Mouse (Mus musculus): ENCODE data around the gene Hjurp.

The Hjurp gene

DNA sequence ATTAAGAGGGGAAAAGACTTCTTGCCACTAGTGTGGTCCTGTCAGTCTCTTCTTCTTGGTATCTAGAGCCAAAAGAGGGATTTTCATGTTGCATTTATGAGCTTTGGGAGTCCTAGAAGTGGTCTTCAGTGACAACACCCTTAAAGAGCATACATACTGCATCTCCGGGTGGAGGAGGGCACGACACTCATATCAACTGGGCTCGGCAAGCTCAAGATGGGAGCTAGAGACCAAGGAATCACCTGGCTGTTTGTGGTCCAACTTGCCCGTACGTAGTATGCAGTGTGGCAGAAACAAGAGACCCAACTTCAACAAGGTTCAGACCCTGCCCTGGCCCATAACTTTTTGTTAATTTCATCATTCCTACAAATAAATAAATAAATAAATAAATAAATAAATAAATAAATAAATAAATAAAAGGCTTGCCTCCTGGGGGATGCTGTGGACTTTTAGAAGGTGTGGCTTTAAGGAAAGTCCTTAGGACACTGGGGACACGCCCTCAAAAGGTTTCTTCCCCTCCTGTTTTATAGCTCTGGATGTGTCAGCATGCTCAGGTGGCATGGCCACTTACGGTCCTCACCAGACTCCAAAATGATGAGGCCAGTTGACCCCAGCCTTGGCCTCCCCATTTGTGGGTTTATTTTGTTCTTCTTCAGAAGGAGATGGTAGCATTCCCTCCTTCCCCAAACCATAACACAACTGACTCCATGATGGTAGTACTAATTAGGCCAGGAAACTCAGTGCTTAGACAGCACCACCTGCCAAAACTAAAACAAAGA, 20.2 kb upstream of the Hjurp start:
- no peak for DNase-seq (ENCODE audit: low spot score)

DNA sequence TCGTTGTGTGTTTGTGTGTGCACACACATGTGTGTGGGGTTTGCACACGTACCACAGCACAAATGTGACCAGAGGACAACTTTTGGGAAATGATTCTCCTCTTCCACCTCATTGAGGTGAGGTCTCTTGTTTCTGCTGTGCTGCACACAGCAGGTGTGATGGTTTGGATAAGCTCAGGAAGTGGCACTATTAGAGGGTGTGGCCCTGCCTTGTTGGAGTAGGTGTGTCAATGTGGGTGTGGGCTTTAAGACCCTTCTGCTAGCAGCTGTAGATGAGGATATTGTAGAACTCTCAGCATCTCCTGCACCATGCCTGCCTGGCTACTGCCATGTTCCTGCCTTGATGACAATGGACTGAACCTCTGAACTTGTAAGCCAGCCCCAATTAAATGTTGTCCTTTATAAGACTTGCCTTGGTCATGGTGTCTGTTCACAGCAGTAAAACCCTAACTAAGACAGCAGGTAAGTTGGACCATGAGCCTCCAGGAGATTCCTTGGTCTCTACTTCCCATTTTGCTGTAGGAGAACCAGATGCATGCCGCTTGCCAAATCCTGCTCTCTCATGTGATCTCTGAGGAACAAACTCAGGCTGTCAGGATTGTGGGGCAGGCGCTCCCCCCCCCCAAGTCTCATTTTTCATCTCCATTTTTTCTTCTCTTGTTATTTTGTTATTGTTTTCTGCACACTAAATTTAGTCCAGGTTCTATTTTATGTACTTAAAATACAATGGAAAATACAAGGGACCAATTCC, 18.9 kb upstream of the Hjurp start:
- no peak for DNase-seq (ENCODE audit: low spot score)

DNA sequence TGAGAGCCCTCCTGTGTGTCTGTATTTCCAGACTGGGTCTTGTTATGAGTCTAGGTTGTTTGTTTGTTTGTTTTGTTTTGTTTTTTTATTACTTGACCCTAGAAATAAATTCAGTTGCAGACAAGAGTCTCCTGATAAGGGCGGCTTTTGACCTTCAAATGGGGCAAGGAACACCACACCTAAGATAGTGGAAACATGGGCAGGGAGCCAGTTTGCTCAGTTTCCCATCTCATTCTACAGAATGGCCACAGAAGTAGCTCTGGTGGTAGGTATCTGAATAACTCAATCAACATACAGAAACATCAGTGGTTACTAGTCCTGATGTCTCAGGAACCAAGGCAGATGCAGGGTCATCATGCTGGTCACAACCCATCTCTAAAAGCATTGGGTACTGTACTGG, 17.2 kb upstream of the Hjurp start:
- DNase-seq (ENCODE audit: low spot score): no peak

DNA sequence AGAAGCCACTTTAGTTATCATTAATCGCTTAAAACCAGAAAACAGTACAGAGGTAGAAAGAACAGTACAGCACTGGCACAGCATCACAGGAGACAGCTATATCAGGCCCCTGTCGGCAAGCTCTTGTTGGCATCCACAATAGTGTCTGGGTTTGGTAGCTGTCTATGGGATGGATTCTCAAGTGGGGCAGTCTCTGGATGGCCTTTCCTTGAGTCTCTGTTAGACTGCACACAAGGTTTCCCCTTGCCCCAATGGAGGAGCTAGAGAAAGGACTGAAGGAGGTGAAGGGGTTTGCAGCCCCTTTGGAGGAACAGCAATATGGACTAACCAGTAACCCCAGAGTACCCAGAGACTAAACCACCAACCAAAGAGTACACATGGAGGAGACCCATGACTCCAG, 14.6 kb upstream of the Hjurp start:
- DNase-seq (ENCODE audit: low spot score): no peak

DNA sequence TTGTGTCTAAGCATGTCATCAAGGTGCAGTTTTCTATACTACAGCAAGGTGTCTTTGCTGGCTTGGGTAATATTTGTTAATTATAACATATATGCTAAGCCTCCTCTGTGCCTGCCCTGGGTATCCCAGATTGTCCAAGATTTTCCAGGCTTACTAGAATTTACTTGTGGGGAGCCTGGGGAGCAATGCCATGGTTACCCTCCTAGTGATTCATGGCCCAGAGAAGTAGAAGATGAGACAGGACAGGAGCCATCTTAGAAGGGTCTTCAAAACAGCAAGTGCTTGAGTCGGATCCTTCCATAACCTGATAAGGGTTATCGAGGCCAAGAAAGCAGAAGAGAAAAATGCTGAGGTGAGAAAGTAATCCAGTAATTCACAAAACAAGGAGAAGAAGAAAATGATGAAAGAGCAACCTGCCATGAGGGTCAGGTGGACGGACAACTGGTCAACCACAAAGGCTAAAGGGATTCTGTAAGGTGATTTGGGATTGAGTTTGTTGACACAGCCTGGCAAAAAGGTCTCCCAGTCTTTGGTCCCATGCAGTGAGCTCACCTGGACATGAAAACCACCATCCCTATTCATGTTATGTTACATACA, 14.1 kb upstream of the Hjurp start:
- no peak for DNase-seq (ENCODE audit: low spot score)

DNA sequence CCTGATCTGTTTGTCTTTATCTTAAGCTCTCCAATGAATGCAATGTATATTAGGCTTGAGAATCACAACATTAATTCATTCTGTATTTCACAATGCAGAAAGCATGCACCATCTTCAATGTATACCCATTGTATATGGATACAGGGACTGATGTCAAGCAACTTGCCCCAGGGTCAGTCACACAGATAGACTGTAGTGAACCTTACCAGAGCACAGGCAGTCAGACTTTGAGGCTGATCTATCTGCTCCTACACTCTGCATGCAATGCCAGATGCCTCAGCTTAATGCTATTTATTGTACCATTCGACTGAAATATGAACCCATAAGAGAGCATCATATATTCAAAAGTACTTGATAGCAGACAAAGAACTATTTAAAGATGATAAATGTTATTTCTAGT, 13.1 kb upstream of the Hjurp start:
- no peak for DNase-seq (ENCODE audit: low spot score)

DNA sequence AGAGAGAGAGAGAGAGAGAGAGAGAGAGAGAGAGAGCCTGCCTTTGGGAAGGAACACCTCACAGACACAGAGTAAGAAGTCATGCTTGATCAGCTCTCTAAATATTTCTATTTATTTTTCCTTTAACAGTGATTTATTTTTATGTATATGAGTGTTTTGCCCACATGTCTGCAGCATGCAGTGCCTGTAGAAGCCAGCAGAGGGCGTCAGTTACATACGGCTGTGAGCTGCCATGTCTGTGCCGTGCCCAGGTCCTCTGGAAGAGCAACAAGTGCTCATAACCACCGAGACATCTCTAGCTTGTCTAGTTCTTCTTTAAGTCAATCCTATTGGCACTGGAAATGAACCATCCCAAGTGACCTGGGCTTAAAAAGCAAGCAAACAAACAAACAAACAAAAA, 12.5 kb upstream of the Hjurp start:
- no peak for DNase-seq (ENCODE audit: low spot score)

DNA sequence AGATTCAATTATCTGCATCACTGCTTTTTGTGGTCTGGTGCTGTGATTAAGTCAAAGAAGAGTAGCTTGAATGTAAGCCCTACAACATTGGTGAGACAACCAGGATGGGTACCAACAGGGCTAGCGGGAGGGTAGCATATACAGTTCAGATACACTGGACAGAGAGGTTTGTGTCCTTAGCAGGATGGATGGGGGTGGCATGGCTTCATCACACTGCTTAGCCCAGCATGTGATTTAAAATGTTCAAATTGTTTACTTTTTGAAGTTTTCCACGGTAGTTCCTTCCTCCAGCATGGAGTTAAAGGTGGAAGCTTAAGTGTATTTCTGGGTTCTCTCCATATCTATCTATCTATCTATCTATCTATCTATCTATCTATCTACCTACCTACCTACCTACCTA, 11.7 kb upstream of the Hjurp start:
- DNase-seq (ENCODE audit: low spot score): no peak

DNA sequence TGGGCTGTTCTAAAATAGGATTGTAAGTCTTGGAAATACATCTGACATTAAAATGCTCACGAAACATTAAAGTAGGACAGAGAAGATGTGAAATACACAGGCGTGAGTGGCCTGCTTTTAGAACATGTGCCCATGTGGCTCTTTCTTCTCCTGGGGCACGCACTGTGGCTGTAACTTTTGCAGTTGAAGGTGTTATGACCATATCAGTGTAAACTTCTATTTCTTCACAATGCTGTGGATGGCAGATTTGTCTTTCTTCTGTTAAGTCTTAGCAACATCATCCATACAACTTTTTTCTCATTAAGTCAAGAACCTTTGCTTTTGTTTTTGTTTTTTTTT, 11.3 kb upstream of the Hjurp start:
- no peak for DNase-seq (ENCODE audit: low spot score)

DNA sequence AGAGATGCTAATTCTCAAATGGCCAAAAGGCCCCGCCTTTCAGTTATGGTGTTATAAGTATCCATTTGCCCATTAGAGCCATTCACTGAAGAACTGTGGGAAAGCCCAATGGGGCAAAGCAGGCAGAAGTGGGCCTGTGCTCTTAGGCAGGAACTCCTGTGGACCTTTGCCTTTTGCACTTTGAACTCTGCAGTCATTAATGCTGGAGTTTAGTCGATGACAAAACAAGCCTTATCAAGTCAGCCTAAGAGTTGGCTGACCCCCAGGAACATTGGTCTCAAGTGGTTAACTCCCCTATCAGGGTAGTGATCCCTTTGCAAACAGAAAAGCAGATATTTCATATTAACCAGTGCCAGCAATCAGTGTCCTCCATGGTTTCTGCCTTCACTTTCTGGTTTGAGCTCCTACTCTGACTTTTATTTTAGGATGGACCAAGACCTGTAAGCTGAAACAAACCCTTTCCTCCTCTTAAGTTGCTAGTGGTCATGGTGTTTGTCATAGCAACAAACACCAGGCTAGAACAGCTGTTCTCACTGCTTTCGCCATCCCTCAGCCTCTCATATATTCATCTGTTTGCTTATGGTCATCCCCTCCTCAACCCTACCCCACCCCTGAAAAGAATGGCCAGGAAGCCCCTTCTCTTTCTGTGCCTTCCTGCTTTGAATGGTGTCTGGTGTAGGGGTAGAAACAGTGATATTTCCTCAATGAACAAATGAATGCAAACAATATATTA, 10.8 kb upstream of the Hjurp start:
- no peak for DNase-seq (ENCODE audit: low spot score)

DNA sequence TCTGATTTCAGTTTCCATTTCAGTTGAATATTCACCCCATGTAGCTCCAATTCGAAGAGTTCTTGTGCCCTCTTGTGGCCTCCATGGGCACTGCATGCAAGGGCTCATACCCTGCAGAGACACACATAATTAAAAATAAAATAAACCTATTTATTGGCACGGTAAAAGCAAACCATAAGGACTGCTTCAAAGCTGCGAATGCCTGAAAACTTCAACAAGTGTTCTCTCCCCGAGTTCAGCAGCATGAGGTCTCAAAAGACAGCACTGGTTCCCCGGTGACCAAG, 10.2 kb upstream of the Hjurp start:
- DNase-seq (ENCODE audit: low spot score): no peak

DNA sequence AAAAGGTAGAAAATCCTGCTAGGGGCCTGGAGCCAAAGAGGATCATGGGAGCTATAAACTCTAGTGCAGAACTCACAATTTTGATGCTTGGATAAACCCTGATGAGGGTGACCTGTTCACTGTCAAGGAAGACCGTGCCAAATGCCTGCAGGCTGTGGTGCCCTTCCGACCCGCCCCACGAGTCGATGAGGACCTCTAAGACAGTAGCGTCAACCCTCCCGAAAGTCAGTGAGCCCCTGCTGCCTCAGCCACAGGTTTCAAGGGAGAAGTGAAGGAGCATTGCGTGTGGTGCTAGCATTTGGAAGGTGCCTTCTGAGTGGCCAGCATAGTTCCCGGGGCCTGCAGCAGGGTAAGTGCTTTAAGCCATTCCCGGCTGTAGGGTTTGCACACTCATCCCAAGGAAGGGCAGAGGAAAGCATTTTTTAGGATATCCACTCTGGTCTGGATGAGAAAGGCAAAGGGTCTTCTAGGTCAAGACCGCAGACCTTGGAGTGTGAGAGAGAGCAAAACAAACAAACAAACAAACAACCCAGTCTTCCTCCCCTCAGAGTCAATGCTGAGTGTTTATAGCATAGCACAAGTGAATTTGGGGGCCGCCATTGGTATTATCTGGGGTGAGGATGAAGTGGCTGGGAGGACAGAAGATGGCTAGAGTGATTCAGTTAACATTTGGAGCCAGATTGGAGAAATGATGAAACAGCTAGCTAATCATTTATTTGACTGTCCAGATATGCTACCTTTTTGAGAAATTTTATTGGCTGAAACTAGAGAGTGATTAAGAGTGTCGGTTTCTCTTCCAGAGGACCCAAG, 9.7 kb upstream of the Hjurp start:
- no peak for DNase-seq (ENCODE audit: low spot score)

DNA sequence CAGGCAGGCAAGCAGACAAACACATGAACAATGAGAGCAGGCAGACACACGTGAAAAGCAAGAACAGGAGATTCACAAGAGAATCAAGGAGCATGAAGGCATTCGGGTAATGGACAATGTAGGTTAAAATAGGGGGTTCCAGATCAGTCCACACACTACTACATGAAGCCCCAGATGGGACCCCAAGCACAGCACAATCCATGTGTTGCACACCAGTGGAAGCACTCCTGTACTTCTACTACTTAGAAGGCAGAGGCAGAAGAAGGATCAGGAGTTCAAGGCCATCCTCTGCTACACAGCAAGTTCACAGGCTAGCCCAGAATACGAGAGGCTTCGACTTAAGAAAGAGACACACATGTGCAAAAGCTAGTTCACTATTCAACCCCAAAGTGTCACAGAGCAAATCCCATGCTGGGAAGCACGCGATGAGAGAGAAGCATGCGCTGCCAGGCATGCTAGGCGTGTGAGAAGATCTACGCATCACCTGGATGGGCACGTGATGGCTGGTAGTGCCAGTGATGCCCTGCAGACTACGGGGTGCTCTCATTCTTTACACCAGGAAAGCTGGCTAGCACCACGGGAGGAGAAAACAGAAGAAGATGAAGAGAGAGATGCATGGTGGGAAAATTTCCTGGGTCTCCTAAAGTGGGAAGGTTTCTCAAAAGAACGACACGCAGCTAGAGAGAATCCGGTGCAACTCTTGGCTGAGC, 8.9 kb upstream of the Hjurp start:
- DNase-seq (ENCODE audit: low spot score): no peak

DNA sequence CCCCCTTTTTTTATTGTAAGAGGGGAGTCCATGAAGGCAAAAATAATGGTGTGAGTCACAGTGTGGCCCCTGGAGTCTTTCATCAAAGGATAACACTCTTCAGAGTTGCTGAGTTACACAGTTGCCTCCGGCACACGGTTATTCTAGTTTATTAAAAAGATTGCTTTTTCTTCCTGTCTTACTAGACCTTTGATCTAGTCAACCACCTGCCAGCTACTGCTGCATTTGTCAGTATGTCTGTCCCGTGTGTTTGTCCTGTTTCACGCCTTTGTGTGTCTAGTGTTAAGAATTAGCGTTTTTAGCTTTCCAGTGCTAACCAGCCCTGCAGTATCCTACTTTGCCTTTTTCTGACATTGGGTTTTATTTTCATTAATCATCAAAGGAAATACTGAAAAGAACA, 8.2 kb upstream of the Hjurp start:
- no peak for DNase-seq (ENCODE audit: low spot score)

DNA sequence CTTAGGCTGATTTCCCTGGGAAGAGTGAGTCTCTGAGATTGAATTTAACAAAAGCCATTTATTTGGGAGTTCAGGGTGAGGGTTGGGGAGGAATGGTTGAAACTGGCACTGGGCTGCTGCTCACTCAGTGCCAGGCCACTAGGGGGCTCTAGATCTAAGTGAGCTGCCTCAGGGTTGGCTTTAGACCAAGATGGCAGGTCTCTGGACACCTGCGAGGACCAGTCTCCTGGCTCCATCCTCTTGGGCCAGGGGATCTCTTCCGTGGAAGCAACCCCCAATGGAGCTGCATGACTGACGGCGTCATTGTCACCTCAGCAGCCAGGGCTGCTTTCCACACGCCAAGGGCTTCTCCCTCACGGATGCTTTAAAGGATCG, 7.5 kb upstream of the Hjurp start:
- DNase-seq (ENCODE audit: low spot score): no peak

DNA sequence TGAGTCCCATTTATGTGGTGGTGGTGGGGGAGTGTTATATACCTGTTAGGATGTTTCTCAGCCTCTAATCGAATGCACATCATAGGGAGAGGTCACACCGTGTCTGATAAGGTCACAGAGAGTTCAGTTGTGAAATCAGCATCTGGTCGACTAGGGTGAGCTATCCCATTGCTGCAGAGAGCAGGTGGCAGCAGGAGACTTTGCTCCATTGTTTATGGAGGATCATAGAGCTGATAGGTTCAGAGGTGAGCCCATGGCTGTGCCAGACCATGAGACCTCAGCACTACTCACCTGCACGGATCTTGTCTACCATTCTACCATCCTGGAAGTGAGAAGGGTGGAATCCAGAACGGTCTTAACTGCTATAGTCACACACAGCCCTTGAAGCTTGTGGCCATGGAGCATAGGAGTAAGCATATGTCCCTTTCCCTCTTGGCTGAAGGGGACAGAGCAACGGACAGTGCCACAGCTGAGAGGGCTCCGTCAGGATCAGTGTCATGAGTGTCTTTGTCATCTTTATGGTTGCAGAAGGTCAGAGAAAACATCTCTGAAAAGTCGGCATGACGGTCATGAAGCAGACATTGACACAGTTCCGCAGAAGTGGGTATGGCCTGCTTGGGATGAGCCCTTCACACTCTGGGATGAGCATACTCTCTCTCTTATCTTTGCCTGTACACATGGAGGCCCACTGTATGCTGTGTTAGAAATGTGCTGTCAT, 7.0 kb upstream of the Hjurp start:
- DNase-seq (ENCODE audit: low spot score): no peak

DNA sequence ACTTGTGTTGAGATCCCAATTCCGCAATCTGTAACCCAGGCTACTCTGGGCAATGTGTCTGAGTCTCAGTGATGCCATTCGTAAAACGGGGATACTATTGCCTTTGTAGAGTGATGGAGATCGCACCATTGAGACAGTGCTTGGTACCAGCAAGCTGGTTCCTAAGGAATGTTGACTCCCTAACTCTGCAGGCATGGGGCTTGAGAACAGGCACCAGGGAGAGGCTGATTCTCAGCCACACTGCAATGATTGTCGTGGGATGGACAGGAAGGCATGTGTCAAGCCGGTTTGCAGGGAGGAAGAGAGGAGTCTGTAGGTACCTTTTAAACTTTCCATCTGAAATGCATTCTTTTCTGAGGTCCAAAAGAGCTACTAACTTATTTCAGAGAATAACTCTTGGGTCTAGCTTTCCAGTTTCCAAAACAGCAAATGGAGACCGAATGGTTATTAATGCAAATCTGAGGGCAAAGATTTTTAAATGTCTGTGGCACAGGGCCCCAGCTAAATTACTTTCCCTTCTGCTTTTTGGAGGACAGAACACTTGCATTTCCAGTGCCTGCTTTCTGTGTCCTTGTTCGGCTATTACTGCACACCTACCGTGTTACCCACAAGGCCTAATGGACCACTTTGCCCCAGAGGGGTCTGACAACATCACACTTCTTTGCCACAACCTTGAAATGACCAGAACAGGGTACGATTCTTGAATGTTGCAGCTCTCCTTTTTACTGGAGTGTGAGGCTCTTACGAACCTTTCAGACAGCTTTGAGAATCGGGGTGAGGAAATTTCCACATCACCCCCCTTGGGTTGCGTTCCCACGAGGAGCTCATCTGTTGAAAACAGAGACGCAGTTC, 6.2 kb upstream of the Hjurp start:
- no peak for DNase-seq (ENCODE audit: low spot score)

DNA sequence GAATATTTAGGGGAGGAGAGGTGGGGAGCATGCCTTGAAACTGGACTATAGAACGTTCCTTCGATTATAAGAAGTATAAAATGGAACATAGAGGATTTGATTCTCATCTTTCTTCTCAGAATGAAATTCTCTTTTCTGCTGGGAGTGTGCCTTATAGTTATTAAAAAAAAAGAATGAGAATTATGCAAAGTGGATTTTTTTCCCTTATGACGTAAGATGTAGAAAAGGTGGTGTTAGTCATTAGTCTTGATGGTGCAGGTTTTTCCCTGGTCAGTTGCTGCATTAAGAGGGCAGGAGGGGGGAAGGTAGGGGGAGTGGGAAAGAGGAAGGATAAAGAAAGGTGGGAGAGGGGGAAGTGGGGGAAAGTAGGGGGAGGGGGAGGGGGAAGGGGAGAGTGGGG, 4.9 kb upstream of the Hjurp start:
- DNase-seq (ENCODE audit: low spot score): no peak

DNA sequence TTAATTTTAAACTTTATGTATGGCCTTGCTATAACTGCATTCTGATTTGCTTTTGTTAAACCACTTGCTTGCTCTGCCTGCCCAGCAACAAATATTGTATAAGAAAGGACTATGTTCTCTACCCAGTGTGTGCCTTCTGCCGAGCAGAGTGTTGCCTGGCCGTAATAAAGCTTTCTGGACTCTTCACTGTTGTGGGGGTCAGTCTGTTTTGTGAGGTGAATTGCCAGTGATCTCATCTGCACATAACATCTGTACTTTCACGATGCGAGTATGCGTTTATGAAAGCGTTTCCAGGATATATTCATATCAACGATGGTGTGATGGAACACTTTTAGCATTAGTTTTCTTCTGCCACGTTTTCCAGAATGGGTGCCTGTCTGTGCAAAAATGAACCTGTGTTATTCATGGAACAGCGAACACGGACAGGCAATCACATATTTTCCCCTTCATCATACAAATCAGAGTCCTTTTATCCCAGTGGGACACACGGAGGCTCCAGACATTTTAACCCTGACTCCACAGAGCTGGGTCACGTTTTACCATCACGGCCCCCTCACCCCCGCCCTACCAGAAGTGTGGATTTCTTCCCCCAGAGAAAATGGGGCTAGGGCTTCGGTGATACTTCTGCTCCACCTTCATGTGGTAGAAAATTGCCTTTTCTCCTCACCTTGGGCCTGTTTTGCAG, 2.7 kb upstream of the Hjurp start:
- no peak for DNase-seq (ENCODE audit: low spot score)

All from ovary, adult 18-20 months (tissue).